Mouse (Mus musculus) thymus, postnatal 0 days (tissue): ENCODE data around the gene Fndc9. TPM values are rescaled to one million over a fixed set of nuclear protein-coding genes. Genes with fewer than 3 reads are reported as not detected.

Experiments used
- DNase-seq: peaks from one replicate; pipeline ENCODE4 v3.0.0-alpha.2; 2015; ENCODE audit warnings: low spot score
- polyA plus RNA-seq: library from polyadenylated mRNA; unstranded; fragments of >200 nt; fragmentation: Nextera tagmentation; extraction: Ambion mirVana; gene quantifications from 2 replicates; pipeline ENCODE4 v1.2.1, GENCODE M21; 2015

Gene Fndc9
- polyA plus RNA-seq, 1 experiment from 2014 or later, result 1.4 TPM

- no peak for DNase-seq
Observed at GRCm38 (mm10) chr11:46233966-46234365, 1.4 kb upstream of the Fndc9 start.

DNA sequence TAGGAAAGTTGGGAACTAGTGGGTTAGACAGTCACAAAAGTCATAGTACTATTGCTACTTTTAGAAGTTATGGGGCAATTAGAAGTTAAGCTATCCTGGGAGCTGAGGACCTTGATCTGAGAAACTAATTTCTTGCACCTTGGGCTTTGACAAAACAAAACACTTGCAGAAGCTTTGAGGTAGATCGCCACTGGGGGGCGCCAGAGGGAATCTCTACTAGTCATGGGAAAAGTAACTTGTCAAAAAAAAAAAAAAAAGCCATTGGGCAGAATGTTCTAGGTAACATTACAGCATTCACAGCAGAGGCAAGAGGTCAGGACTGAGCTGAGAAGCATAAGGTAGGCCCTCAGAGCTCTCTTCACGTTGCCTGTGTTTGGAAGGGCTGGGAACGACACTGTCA, 1.6 kb downstream of the Fndc9 start:
- peak; percentile 79 for DNase-seq

GRCm38 (mm10) chr11:46241150-46241673, 5.9 kb downstream of the Fndc9 start:
- DNase-seq, result no peak

DNA sequence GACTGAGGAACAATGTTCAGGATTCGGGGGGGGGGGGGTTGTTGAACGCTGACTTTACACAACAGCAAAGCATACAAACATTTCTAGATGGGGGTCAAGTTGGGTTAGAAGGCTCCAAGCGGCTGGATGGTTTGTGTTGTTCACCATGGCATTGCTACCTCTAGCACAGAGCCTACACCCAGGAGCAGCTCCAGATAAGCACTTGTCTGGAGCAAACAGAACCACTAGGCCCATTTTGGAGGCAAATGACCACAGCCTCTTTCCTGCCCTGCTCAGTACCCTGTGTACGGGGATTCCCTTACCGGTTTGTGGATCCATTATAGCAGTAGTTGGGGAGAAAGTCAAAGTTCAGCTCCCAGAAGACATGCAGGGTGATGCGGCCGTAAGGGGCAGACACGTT, 6.7 kb downstream of the Fndc9 start:
- no peak for DNase-seq

DNA sequence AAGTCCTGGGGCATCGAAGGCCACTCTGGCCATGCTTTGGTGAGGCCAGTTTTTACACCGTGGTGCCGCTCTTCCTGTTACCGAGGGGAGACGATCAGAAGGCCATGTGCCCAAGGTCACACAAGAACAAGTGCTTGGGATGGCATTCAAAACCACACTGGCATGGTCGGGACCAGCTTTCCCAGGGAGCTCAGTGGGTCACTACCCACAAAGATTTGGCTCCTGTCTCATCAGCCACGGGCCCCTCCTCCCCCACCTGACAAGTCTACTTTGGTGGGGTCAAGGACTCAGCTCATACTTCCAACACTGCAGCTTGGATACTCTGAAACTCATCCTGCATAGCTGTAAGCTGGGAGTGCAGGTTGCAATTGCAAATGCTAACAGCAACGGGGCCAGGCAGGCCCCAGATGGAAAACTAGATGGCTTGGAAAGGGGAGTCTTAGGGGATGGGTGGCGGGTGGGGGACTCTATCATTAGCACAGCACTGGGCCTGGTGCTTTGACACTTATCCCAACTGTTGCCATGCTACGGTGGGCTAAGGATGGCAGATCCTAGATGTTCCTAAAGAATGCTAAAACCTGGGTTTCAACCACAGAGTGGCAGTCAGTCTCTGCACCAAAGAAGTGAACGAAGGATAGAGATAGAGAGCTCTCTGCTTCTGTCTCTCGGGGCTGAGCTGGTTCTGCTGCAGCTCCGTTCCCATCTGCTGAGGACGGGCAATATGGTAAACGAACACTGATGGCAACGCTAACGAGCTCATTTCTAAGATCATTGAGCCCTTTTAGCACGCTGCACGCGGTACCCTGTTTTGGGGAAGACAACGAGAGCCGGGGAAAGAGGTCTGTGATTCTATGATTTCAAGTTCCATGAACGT, 9.6 kb downstream of the Fndc9 start:
- DNase-seq, result no peak

- no peak for DNase-seq
Observed at GRCm38 (mm10) chr11:46245926-46246325, 10.6 kb downstream of the Fndc9 start.

DNA sequence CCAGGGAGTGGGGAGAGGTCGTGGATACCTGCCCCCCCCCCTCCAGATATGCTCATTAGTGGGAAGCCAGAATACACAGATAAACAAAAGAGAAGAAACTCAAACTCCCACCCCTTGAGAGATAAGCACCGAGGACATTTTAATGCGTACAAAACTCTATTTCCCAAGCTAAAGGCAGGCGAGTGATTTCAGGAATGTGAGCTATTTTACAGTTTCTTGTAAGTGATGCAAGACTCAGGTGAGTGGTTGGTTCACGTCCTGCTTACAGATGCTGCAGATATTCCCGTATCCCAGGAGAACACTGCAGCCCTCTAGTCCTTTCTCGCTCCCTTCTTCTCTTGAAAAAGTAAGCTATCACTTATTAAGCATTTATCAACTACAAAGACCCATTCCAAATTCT, 11.1 kb downstream of the Fndc9 start:
- DNase-seq, result no peak

- no peak for DNase-seq
Observed at GRCm38 (mm10) chr11:46248352-46248751, 13.0 kb downstream of the Fndc9 start.

GRCm38 (mm10) chr11:46251994-46252393, 16.7 kb downstream of the Fndc9 start:
- peak; percentile 68 for DNase-seq

- DNase-seq, result no peak
Observed at GRCm38 (mm10) chr11:46255291-46255690, 20.0 kb downstream of the Fndc9 start.

DNA sequence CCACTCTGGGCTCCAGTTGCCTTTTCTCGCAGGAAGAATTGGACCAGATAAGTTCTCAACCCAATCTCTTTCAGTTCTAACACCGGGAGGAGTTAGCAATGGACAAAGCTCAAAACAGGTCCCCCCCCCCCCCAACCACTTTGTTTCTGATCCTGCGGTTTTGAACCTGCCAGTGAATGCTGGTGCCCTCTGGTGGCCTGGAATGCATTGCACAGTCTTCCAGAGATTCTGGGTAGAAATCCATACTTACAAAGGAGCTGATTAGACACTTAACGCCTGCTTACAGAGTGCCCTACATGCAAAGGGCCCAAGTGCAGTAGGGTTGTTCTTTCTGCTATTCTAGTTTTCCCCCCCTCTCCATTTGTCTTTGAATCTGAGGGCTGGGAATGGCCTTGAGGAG, 22.9 kb downstream of the Fndc9 start:
- peak; percentile 36 for DNase-seq

GRCm38 (mm10) chr11:46258749-46259148, 23.4 kb downstream of the Fndc9 start:
- DNase-seq, result no peak

DNA sequence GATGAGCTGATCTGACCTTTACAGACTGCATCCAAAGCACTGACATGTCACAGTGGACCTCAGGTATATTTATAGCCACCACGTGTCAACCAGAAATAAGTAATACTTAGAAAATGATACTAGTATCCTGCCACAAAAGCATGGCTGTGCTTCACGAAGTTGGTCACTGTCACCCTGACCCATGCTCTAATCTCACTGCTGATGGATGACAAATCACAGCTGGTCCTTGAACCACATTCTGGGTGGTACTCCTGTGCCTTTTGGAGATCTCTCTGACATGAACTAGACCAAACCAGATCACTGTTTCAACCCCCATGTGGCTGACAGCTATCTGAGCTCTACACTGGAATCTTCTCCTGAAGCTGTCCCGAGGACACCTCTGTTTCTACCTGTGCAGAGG, 27.5 kb downstream of the Fndc9 start:
- DNase-seq, result no peak

DNA sequence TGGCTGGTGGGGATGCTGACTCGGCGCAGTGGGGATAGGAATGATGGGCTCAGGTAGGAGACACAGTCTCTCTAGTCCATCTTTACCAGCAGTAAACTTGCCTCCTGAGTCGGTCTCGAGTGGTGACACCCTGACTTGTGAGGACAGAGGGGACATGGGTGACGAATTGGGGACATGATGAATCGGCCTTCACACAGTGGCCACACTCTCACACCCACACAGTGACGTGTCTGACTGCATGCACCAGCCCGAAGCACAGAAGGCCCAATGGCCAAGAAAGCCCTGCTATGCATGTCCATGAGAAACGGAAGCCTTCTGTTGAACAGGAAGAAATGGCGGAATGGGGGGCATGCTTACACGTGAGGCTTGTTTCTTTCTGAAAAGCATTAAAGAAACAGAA, 28.0 kb downstream of the Fndc9 start:
- DNase-seq, result no peak

DNA sequence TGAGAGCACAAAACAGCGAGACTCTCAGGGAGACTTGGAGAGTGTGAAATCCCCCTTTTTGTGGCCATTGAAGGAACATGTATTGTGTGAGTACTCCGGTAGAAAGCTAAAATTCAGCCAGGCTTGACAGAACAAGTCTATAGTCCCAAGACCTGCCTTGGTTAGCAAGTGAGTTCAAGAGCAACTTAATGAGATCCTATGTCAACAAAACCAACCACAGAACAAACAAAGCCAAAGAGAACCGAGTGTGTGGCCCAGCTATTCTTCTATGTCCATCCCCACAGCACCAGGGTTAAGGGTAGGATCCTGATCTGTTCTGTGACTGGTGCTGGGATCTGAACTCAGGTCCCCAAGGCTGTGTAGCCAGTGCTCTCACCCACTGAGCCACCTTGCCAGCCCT, 29.3 kb downstream of the Fndc9 start:
- DNase-seq, result no peak

- DNase-seq, result no peak
Observed at GRCm38 (mm10) chr11:46265031-46265786, 29.9 kb downstream of the Fndc9 start.

- DNase-seq, result peak; percentile 67
Observed at GRCm38 (mm10) chr11:46268991-46269390, 33.7 kb downstream of the Fndc9 start.

GRCm38 (mm10) chr11:46269391-46269790, 34.1 kb downstream of the Fndc9 start:
- no peak for DNase-seq

DNA sequence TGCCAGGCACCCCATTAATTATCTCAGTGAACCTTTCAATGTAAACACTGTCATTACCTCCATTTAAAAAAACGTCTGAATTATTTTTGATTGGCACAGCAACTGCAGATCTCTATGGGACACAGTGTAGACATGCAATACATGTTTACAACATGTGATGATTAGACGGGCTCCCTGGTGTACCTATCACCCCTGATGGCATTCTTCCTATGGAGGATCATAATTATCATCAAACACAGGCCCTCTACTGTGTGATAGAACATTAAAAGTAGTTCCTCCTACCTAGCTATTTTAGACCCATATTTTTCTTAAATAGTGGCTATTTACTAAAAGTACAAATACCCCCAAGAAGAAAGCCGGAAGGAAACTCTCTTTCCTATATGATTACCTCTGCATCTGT, 34.6 kb downstream of the Fndc9 start:
- no peak for DNase-seq

DNA sequence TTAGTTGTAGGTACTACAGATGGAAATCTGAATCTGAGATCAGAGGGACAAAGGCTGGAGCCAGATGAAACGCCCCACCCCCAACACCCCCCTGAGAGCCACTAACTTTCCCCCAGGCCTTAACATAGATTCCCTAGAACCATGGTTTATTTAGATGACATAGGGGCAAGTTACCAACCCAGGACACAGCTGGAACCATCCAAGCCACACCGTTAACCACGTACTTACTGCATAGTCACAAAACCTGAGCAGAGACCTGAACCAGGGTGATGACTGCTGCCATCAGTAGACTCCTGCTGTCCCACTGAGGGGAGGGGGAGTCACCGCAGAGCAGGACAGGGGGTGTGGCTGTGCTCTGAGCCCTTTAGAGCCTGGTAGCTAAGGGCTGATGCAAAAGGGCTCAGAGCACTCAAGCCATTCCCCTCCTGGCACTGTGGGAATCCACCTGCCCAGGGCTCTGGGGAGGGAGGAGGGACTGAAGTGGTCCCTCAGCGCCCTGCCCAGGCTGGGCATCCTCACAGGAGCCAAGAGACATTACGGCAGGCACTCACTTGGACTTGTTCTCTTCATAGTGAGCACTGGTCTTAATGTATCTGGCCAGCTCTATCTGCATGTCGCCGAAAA, 36.8 kb downstream of the Fndc9 start:
- no peak for DNase-seq

DNA sequence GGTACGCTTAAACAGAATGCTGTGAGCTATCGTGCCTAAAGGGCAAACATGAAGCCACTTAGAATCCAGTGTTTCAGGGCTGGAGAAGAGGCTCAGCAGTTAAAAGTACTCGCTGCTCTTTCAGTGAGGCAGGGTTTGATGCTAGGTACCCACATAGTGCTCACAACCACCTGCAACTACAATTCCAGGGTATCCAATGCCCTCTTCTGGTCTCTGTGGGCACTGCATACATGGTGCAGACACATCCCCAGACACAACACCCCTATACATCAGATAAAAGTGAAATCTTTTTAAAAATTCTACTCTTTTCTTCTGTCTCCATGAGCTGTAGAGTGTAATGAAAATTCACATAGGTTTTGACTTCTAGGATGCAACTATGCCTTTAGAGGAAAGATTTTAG, 38.6 kb downstream of the Fndc9 start:
- DNase-seq, result peak; percentile 31

DNA sequence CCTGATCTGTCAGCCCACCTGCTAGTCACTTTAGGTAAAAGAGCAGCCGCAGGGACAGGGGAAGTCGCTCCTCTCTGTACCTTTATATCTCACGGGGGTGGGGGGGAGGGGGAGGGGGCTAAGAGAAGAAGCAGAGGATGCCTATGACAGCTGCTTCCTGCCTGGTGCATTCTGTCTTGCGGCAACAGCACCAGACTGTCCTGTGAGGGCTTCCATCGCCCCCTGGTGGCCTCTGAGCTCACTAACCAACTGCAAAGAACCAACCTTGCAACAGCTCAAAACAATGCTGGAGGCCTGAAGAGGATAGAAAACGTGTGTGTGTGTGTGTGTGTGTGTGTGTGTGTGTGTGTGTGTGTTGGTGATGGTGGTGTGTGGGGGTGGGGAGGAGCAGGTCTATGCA, 40.0 kb downstream of the Fndc9 start:
- peak; percentile 94 for DNase-seq
